ENCODE assay signal across 9 mouse cellular contexts in the genomic region with DNA sequence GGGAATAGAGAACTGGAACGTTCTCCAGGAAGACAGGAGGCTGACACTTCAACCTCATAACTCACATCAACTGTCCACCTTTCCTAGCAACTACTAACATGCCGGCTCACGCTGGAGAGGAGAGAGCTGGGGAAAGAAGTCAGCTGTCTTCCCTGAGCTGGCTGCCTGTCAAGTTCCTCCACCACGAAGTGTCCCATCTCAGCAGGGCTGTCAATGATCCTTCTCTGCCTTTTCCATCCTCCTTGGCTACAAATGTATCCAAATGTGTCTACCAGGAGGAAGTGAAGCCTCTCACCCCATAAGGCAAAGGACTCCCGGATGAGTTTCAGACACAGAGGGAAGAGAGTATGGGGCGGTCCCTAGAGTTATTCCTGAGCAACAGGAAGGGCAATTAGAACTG. TPM values are rescaled to one million over a fixed set of nuclear protein-coding genes. Genes with fewer than 3 reads are reported as not detected.
A peak's percentile ranks its signal among the peaks of the same experiment; 100 is the strongest.
DNase-seq lines count a peak whose midpoint lies in the region; ATAC-seq lines count a peak whose summit lies in the region.
"Had no signal": no experiment of that assay in that cellular context is flagged by ENCODE, and none has a peak within 500 bp of the region (broad histone marks: within the 10 kb centered on the region; RNA-seq: fewer than 3 reads in every experiment).

No protein-coding gene starts in this region.

- H3K36me3 ChIP-seq in heart, embryonic 16.5 days (ENCODE audit: control insufficient read depth, insufficient read depth), result no peaks in the 10 kb centered on the region

- no peak overlapping the region for H3K4me3 ChIP-seq in heart, embryonic 16.5 days (ENCODE audit: low read length)
- H3K4me3 ChIP-seq: erythroblast, embryonic 14.5 days had no signal

- H3K4me2 ChIP-seq in heart, embryonic 16.5 days (ENCODE audit: low read depth, low read length), result peak overlapping the region; percentile 78

- DNase-seq in gastrocnemius, postnatal 14 days, result peak; percentile 34
- DNase-seq in gastrocnemius, postnatal 4 days (ENCODE audit: low spot score in 2 of 2), result no peak
- DNase-seq in adipocyte (ENCODE audit: low spot score), result peak; percentile 48
- peak; percentile 54 for DNase-seq in lung, postnatal 14 days
- DNase-seq in spleen, postnatal 36 days (ENCODE audit: low spot score in 2 of 2), result no peak
- no peak for DNase-seq in spleen, postnatal 14 days (ENCODE audit: low spot score in 2 of 2)
- DNase-seq in thymus, postnatal 25 days, result no peak

- H3K9me3 ChIP-seq in heart, embryonic 16.5 days (replicated peaks; ENCODE audit: control insufficient read depth, low read length), result no peaks in the 10 kb centered on the region

- intact Hi-C loops in gastrocnemius, postnatal 14 days (cut with DNase I; ENCODE audit: low total_unique reads), result no loop called here

- no peak overlapping the region for H3K27ac ChIP-seq in heart, embryonic 16.5 days (ENCODE audit: low read length)

- 33% methylated on average over 6 of the region's 6 CpGs for WGBS in heart, embryonic 16.5 days

- no peak overlapping the region for H3K9ac ChIP-seq in heart, embryonic 16.5 days (ENCODE audit: low read length)

- ATAC-seq in heart, embryonic 16.5 days (replicated peaks; ENCODE audit: extremely low read depth, insufficient read depth, low FRiP score), result no peak

- no peaks in the 10 kb centered on the region for H3K27me3 ChIP-seq in heart, embryonic 16.5 days (ENCODE audit: control insufficient read depth, insufficient read depth, low read length)

- peaks cover 34% of the 10 kb centered on the region for H3K4me1 ChIP-seq in heart, embryonic 16.5 days (ENCODE audit: control insufficient read depth, insufficient read depth, low read length)

RNA-seq across cellular contexts. Expression of a gene that starts 2.8 kb away (rescaled TPM):
- 100 to 1,000 TPM in 1 of 2 experiments, 10 to 100 TPM in 1; 73.8 to 101 TPM for total RNA-seq in gastrocnemius, postnatal 14 days (2021)
- total RNA-seq in gastrocnemius, postnatal 4 days (2021), result 100 to 1,000 TPM; 184 to 193 TPM
- polyA plus RNA-seq in heart, embryonic 16.5 days (2015; fragmentation: Nextera tagmentation; extraction: Ambion mirVana), result 33.4 and 34.4 TPM in 2 replicates

RNA-seq across cellular contexts. Expression of a gene that starts 24.6 kb away (rescaled TPM):
- 10 to 100 TPM; 16.1 to 16.6 TPM for total RNA-seq in gastrocnemius, postnatal 14 days (2021)
- 10 to 100 TPM; 25.9 to 27.0 TPM for total RNA-seq in gastrocnemius, postnatal 4 days (2021)
- polyA plus RNA-seq in heart, embryonic 16.5 days (2015; fragmentation: Nextera tagmentation; extraction: Ambion mirVana), result 36.1 and 36.7 TPM in 2 replicates

RNA-seq across cellular contexts. Expression of a gene that starts 48.5 kb away (rescaled TPM):
- 1 to 10 TPM; 2.3 to 2.7 TPM for total RNA-seq in gastrocnemius, postnatal 14 days (2021)
- total RNA-seq in gastrocnemius, postnatal 4 days (2021), result 1 to 10 TPM; 6.0 to 7.3 TPM
- polyA plus RNA-seq in heart, embryonic 16.5 days (2015; fragmentation: Nextera tagmentation; extraction: Ambion mirVana), result 8.3 and 8.7 TPM in 2 replicates

RNA-seq across cellular contexts. Expression of a gene that starts 50.2 kb away (rescaled TPM):
- total RNA-seq in gastrocnemius, postnatal 14 days (2021), result 1 to 10 TPM; 4.9 to 5.5 TPM
- 10 to 100 TPM; 14.5 to 14.8 TPM for total RNA-seq in gastrocnemius, postnatal 4 days (2021)
- polyA plus RNA-seq in heart, embryonic 16.5 days (2015; fragmentation: Nextera tagmentation; extraction: Ambion mirVana), result 10.9 and 12.7 TPM in 2 replicates

Comparison
In these comparisons a context has a peak if more than half of its experiments do, and no peak if none do; other contexts are left out.
1. DNase-seq: peak in gastrocnemius, postnatal 14 days (single experiment), adipocyte (single experiment) and lung, postnatal 14 days (single experiment); none in gastrocnemius, postnatal 4 days (0 of 2), spleen, postnatal 36 days (0 of 2), spleen, postnatal 14 days (0 of 2) and thymus, postnatal 25 days (single experiment).